Mouse (Mus musculus) limb, embryonic 12.5 days (tissue): Measurements from ENCODE around the gene Noc2l. TPM values are rescaled to one million over a fixed set of nuclear protein-coding genes. Genes with fewer than 3 reads are reported as not detected.
A peak's percentile ranks its signal among the peaks of the same experiment; 100 is the strongest.

Source experiments
- ATAC-seq: fragments of 200-750 bp; cut with Nextera tagmentation; 2 replicates; pipeline ENCODE4 v1.8.0; 2017; ENCODE audit warnings: low read depth, moderate TSS enrichment; ENCODE audit not compliant: insufficient number of reproducible peaks, insufficient read depth, low FRiP score, low TSS enrichment
- H3K27ac ChIP-seq: fragments of 300-500 bp; sonication (generic); 2 replicates; pipeline ENCODE4 v1.5.1; 2016; ENCODE audit warnings: mild to moderate bottlenecking, moderate library complexity
- H3K27me3 ChIP-seq: fragments of 300-500 bp; sonication (generic); 2 replicates; pipeline ENCODE4 v1.6.1; 2016; ENCODE audit warnings: mild to moderate bottlenecking, moderate library complexity
- H3K36me3 ChIP-seq: fragments of 300-500 bp; sonication (generic); 2 replicates; pipeline ENCODE4 v1.6.1; 2016; ENCODE audit warnings: mild to moderate bottlenecking, moderate library complexity
- H3K4me1 ChIP-seq: fragments of 300-500 bp; sonication (generic); replicated peaks from 2 replicates; pipeline ENCODE4 v1.6.1; 2016
- H3K4me2 ChIP-seq: fragments of 300-500 bp; sonication (generic); 2 replicates; pipeline ENCODE4 v1.6.1; 2016; ENCODE audit warnings: mild to moderate bottlenecking, moderate library complexity
- H3K4me3 ChIP-seq: fragments of 300-500 bp; sonication (generic); replicated peaks from 2 replicates; pipeline ENCODE4 v1.5.1; 2016; ENCODE audit warnings: mild to moderate bottlenecking
- H3K9ac ChIP-seq: fragments of 300-500 bp; sonication (generic); replicated peaks from 2 replicates; pipeline ENCODE4 v1.6.1; 2016; ENCODE audit warnings: mild to moderate bottlenecking, moderate library complexity
- H3K9me3 ChIP-seq: fragments of 300-500 bp; sonication (generic); 2 replicates; pipeline ENCODE4 v1.6.1; 2016; ENCODE audit warnings: mild to moderate bottlenecking, moderate library complexity
- WGBS: fragments of 180-500 bp; shearing (Covaris S2); methylation state at CpG from one replicate; pipeline ENCODE4 v1.1.7; 2016; 5-methylcytosine and 5-hydroxymethylcytosine counted together
- microRNA-seq: library from miRNA; unstranded; fragments of <30 nt; microRNA quantifications from one replicate; pipeline ENCODE4, GENCODE M21; 2017
- polyA plus RNA-seq: library from polyadenylated mRNA; unstranded; fragments of >200 nt; fragmentation: Nextera tagmentation; extraction: Ambion mirVana; gene quantifications from 2 replicates; pipeline ENCODE4 v1.2.1, GENCODE M21; 2016

Gene Noc2l
- polyA plus RNA-seq, 1 experiment from 2014 or later: 94.1 TPM

DNA sequence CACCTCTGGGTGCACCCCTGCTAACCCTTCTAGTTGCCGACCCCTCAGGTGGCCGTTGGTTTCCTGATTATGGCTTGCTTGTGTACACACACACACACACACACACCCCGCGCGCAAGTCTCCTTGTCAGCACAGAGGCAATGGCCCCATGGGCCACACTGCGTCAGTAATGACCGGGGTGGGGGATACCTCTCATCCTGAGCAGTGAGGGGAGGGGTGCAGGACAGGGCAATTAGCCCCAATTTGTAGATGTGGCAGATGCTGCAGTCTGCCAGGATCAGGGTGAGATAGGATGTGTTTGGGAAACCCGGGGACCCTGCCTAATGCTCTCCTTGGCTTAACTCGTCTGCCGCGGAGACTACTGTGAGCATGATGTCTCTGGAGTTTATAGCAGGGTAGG, 13.8 kb downstream of the Noc2l start:
- Histone ChIP-seq H3K9me3 (no peaks in the 10 kb centered on the region), H3K9ac (no peak overlapping the region), H3K4me3 (no peak overlapping the region), H3K27ac (no peak overlapping the region), H3K27me3 (peaks cover 35% of the 10 kb centered on the region), H3K4me2 (no peak overlapping the region), H3K36me3 (peaks cover 49% of the 10 kb centered on the region), H3K4me1 (0 out of 2 replicates have a peak, but pooled peaks cover 2% of the 10 kb centered on the region)
- WGBS: 58% methylated on average over 11 of the region's 11 CpGs
- ATAC-seq: no peak

DNA sequence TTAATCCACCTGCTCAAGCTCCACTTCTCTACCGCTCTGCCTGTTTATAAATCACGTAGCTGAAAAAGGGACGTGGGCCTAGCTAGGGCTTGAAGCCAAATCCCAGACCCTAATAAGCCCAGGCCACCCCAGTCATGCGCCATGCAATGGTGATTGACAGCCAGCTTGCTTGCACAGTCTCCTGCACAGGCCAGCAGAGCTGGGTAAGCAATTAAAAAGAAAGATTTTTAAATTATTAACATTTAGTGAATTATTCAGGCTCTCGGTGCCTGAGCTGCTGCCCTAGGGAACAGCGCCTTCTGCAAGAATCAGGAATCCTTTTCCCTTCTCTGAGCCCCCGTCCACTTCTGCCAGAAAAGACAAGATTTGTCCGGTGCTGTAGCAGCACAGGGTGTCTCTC, 15.3 kb downstream of the Noc2l start:
- peaks cover 48% of the 10 kb centered on the region for H3K27me3 ChIP-seq
- 0 out of 2 replicates have a peak, but pooled peaks cover 8% of the 10 kb centered on the region for H3K4me1 ChIP-seq
- ATAC-seq: no peak
- WGBS: 71% methylated on average over 8 of the region's 8 CpGs
- no peaks in the 10 kb centered on the region for H3K9me3 ChIP-seq
- no peak overlapping the region for H3K27ac ChIP-seq
- no peak overlapping the region for H3K9ac ChIP-seq
- H3K4me3 ChIP-seq: no peak overlapping the region
- H3K36me3 ChIP-seq: peaks cover 35% of the 10 kb centered on the region
- H3K4me2 ChIP-seq: no peak overlapping the region

GRCm38 (mm10) chr4:156252140-156252539, 16.3 kb downstream of the Noc2l start:
- Histone ChIP-seq H3K36me3 (peaks cover 26% of the 10 kb centered on the region), H3K9ac (no peak overlapping the region), H3K4me2 (no peak overlapping the region), H3K4me3 (no peak overlapping the region), H3K27ac (0 out of 2 replicates have a peak overlapping the region, but pooled peaks have one; percentile 17), H3K4me1 (0 out of 2 replicates have a peak, but pooled peaks cover 8% of the 10 kb centered on the region), H3K27me3 (peaks cover 48% of the 10 kb centered on the region), H3K9me3 (no peaks in the 10 kb centered on the region)
- ATAC-seq: no peak
- 30% methylated on average over 7 of the region's 7 CpGs for WGBS

DNA sequence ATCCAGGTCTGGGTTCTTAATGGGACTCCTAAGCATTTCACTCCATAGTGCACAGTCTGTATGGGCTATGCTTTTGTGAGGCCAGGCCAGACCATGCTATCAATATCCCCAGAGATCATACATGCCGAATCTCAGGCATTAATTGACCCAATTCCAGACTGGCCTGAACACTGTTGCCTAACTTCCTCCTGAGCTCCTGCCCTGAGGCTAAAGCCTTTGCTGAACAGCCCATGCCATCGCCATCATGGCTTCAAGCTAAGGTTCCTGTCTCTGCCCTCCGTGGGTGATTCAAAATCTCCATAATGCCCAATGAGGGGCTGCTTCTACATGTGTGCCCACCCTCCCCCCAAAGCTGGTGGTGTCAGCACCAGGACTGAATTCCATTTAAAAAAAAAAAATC, 16.8 kb downstream of the Noc2l start:
- H3K4me2 ChIP-seq: no peak overlapping the region
- 29% methylated on average over 3 of the region's 3 CpGs for WGBS
- ATAC-seq: no peak
- no peak overlapping the region for H3K9ac ChIP-seq
- H3K9me3 ChIP-seq: no peaks in the 10 kb centered on the region
- H3K27me3 ChIP-seq: peaks cover 48% of the 10 kb centered on the region
- no peak overlapping the region for H3K27ac ChIP-seq
- no peak overlapping the region for H3K4me3 ChIP-seq
- peaks cover 21% of the 10 kb centered on the region for H3K36me3 ChIP-seq
- 0 out of 2 replicates have a peak, but pooled peaks cover 8% of the 10 kb centered on the region for H3K4me1 ChIP-seq

DNA sequence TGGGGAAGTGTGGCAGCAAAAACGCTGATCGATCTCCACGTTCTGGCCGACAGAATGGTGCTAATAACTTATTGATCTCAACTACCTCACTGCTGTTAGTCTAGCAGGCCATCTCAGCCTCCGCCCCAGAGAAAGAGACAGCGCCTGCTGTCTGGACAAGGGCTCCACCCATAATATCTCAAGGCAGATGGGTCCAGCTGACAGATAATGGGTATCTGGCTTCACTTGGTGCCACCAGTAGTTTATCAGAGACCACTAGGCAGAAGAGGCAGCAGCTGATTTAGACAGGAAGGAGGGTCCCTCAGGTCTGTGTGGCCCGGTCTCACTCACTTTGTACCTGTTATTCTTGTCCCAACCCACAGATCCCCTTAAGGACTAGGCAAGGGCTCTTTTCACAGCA, 17.2 kb downstream of the Noc2l start:
- Histone ChIP-seq H3K4me2 (no peak overlapping the region), H3K27ac (no peak overlapping the region), H3K9me3 (no peaks in the 10 kb centered on the region), H3K4me3 (no peak overlapping the region), H3K9ac (no peak overlapping the region), H3K27me3 (peaks cover 48% of the 10 kb centered on the region), H3K4me1 (0 out of 2 replicates have a peak, but pooled peaks cover 8% of the 10 kb centered on the region), H3K36me3 (peaks cover 16% of the 10 kb centered on the region)
- ATAC-seq: no peak
- 42% methylated on average over 7 of the region's 7 CpGs for WGBS

DNA sequence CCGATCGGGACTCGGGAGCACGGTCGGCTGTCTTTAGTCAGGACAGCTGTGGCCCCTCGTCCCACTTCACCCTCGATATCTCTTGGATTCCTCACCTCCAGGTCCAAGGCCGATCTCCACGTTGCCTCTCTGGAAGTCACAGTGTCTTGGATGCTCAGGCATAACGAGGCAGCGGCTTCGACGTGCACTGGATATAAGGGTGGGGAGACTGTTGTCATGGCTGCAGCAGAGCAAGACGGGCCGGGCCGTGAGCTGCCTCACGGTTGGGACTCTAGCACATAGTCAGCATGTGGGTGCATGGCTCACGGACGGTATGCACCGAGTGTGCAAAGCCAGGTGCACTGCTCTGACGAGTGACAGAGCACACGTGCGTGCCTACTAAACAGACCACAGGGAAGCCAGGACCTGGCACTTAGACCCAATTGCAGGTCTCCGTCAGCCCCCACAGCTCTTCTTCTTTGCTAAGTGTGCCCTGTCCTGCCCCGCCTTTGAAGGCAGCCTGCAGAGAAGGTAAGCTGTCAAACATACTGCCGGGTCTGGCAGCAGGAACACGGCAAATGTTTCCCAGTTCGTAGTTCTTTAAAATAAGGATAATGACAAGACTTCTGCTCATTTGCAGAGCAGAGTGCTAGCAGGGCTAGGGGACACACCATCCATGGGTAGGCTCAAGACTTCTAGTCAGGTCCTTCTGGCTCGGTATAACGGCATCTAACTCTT, 18.7 kb downstream of the Noc2l start:
- ATAC-seq: peak; percentile 60
- Histone ChIP-seq H3K9ac (no peak overlapping the region), H3K9me3 (no peaks in the 10 kb centered on the region), H3K4me2 (peak overlapping the region; percentile 46), H3K27me3 (peaks cover 48% of the 10 kb centered on the region), H3K4me1 (0 out of 2 replicates have a peak, but pooled peaks cover 8% of the 10 kb centered on the region), H3K36me3 (peaks cover 2% of the 10 kb centered on the region; the same call in 1 of the 2 replicates), H3K27ac (no peak overlapping the region), H3K4me3 (peak overlapping the region; percentile 17)
- WGBS: 1% methylated on average over 30 of the region's 30 CpGs

GRCm38 (mm10) chr4:156255078-156255839, 19.4 kb downstream of the Noc2l start, which contains the start of gene Samd11:
Samd11 (minus strand) TSS chr4:156255657.
- 0 out of 2 replicates have a peak, but pooled peaks cover 8% of the 10 kb centered on the region for H3K4me1 ChIP-seq
- peak within 1 kb of the TSS; percentile 17 for H3K4me3 ChIP-seq
- peaks cover 42% of the 10 kb centered on the region for H3K27me3 ChIP-seq
- WGBS: 2% methylated on average over 26 of the region's 26 CpGs
- no peak within 1 kb of the TSS for H3K9ac ChIP-seq
- H3K27ac ChIP-seq: no peak within 1 kb of the TSS
- no peaks in the 10 kb centered on the region for H3K36me3 ChIP-seq
- H3K4me2 ChIP-seq: peak within 1 kb of the TSS; percentile 46
- H3K9me3 ChIP-seq: no peaks in the 10 kb centered on the region
- ATAC-seq: peak; percentile 42; the same call in 1 of the 2 replicates

Small RNAs within 50 kb of the gene (microRNA-seq; reads per million reads assigned to microRNA genes)
- 6.0 reads per million, percentile 18 among the genes with 10 or more reads in this experiment for gene Mir7658

Other genes with a start within 250 kb of the Noc2l start
- gene B3galt6, start 243.4 kb upstream of the Noc2l start, polyA plus RNA-seq: 16.1 and 16.8 TPM in 2 replicates
- 131 and 139 TPM in 2 replicates for gene Sdf4, start 243.1 kb upstream of the Noc2l start, polyA plus RNA-seq
- 0.84 and 0.92 TPM in 2 replicates for gene Tnfrsf4, start 222.2 kb upstream of the Noc2l start, polyA plus RNA-seq
- gene Tnfrsf18, start 209.8 kb upstream of the Noc2l start, polyA plus RNA-seq: 1.8 and 1.9 TPM in 2 replicates
- 0.58 and 1.3 TPM in 2 replicates for gene Ttll10, start 176.6 kb upstream of the Noc2l start, polyA plus RNA-seq
- gene 9430015G10Rik, start 126.0 kb upstream of the Noc2l start, polyA plus RNA-seq: 59.9 and 63.1 TPM in 2 replicates
- 0.63 and 0.86 TPM in 2 replicates for gene Rnf223, start 105.5 kb upstream of the Noc2l start, polyA plus RNA-seq
- gene Agrn, start 38.5 kb upstream of the Noc2l start, polyA plus RNA-seq: 78.4 and 84.1 TPM in 2 replicates
- gene Isg15, start 35.2 kb upstream of the Noc2l start, polyA plus RNA-seq: 0.40 and 0.95 TPM in 2 replicates
- gene AW011738, start 32.7 kb upstream of the Noc2l start, polyA plus RNA-seq: 1.8 TPM in 2 replicates
- 0.45 and 0.66 TPM in 2 replicates for gene Perm1, start 20.1 kb upstream of the Noc2l start, polyA plus RNA-seq
- gene Plekhn1, start 1.2 kb upstream of the Noc2l start, polyA plus RNA-seq: 29.2 and 32.8 TPM in 2 replicates
- 0.50 and 0.95 TPM in 2 replicates for gene Samd11, start 19.6 kb downstream of the Noc2l start, polyA plus RNA-seq
- gene Vmn2r-ps159, start 95.1 kb downstream of the Noc2l start, polyA plus RNA-seq: not detected in 2 replicates